Mouse (Mus musculus): ENCODE data around the gene Gfi1b. TPM values are rescaled to one million over a fixed set of nuclear protein-coding genes. Genes with fewer than 3 reads are reported as not detected.

Gene Gfi1b
- total RNA-seq, 2 experiments from 2014 or later: 3.1 to 7.9 TPM

DNA sequence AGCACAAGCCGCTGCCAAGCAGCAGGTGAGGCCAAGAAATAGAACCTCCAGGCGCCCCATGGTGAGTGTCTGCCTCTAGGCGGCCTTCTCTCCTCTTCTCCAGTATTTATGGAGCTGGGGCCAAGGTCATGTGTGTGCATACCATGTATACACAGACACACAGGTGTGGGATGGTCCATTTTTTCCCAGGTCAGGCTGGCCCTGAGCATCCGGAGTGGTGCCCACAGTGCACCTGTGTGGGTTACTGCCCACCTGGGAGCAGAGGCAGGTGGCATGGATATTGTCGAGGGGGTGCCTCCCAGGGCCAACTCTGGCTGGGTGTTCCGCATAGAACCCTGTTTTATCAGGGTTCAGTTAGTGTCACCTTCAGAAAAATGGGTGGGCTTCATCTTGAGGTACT, 58.5 kb downstream of the Gfi1b start, which contains the start of gene Cel:
Cel (minus strand) TSS at position 101 of the 400 bp plus-strand sequence.
- DNase-seq (ENCODE audit: low spot score in 2 of 2): no peak

Small RNA genes within 50 kb of the gene (microRNA-seq; reads per million reads assigned to microRNA genes)
- gene Gm22824: not detected

Other genes with a start within 250 kb of the Gfi1b start
- 10 to 100 TPM; 11.5 to 12.0 TPM for gene Ppp1r26, start 175.2 kb downstream of the Gfi1b start, total RNA-seq (2021)
- gene 1700007K13Rik, start 155.7 kb downstream of the Gfi1b start, total RNA-seq (2021): under 1 TPM; 0.64 to 0.79 TPM
- gene Mrps2, start 153.9 kb downstream of the Gfi1b start, total RNA-seq (2021): 10 to 100 TPM; 57.9 to 60.4 TPM
- gene Gbgt1, start 125.1 kb downstream of the Gfi1b start, total RNA-seq (2021): 1 to 10 TPM; 8.2 to 8.3 TPM
- gene Gm10134, start 115.9 kb downstream of the Gfi1b start, total RNA-seq (2021): 1 to 10 TPM; 3.4 to 5.2 TPM
- gene Ralgds, start 108.9 kb downstream of the Gfi1b start, total RNA-seq (2021): 10 to 100 TPM; 65.0 to 67.0 TPM
- gene Cel, start 58.6 kb downstream of the Gfi1b start, total RNA-seq (2021): 1,000 to 10,000 TPM in 1 of 2 experiments, under 1 TPM in 1; 0.42 to 1,494 TPM
- 10 to 100 TPM; 27.0 to 28.3 TPM for gene Gtf3c5, start 38.2 kb downstream of the Gfi1b start, total RNA-seq (2021)
- 10 to 100 TPM; 27.7 to 28.0 TPM for gene Tsc1, start 19.2 kb upstream of the Gfi1b start, total RNA-seq (2021)
- gene Spaca9, start 77.7 kb upstream of the Gfi1b start, total RNA-seq (2021): 1 to 10 TPM; 1.2 to 2.0 TPM
- gene Ak8, start 78.2 kb upstream of the Gfi1b start, total RNA-seq (2021): under 1 TPM; 0.45 to 0.90 TPM
- gene Gtf3c4, start 218.4 kb upstream of the Gfi1b start, total RNA-seq (2021): 10 to 100 TPM; 43.0 to 44.1 TPM
- 10 to 100 TPM in 1 of 2 experiments, 1 to 10 TPM in 1; 9.4 to 10.8 TPM for gene Ddx31, start 218.4 kb upstream of the Gfi1b start, total RNA-seq (2021)